Mouse (Mus musculus) spleen, adult 12 weeks (tissue): Measurements from ENCODE around the gene Gtf2b.

Experiments used
- DNase-seq: peaks from one replicate; pipeline ENCODE4 v3.0.0; 2022; ENCODE audit warnings: low spot score

Gene Gtf2b

DNA sequence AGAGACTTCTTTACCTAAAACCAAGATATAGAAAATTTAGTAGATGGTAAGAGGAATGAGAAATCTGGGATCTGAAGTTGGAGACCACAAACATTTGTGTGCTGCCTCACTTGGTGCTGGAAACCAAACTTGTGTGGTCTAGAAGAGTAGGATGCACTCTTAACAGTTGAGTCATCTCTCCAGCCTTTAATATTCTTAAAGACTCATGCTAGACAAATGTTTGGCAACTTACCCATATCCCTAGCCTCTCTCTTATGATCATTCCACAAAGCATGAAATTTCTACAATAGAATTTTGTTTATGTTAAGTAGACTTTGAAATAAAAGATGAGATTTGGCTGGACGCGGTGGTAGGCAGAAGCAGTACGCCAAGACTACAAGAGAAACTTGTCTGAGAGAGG is 52.7 kb downstream of the Gtf2b start:
- DNase-seq, result no peak

- DNase-seq, result no peak
These were observed 58.8 kb downstream of the Gtf2b start for GRCm38 (mm10) chr3:142823606-142824005.

DNA sequence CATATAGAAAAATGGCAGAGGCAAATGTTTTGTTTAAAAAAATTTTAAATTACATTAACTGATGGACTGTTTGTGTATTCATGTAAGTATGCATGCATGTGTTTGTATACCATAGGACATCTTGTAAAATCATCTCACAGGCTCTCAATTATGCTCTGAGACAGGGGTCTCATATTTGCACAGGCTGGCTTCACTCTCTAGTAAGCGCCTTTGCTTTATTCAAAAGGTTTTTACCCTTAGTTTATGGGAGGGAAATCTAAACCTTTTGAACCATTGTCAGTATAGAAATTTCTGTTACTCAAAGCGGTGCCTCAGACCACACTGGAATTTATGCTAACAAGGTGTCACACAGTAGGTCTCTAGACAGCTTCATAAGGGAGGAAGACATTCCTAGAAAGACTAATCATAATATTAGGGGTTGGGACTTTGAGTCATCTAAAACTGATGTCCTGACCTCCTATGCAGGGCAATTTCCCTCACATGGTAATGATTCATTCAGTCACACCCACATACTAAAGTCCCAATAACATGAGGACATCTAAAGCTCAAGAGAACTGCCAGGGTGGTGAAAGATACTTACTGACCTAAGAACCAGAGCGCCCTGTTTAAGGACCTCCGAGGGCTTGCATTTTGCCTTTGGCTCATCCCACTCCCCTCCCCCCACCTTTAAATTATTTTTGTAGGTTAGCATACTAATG is 61.8 kb downstream of the Gtf2b start:
- no peak for DNase-seq

GRCm38 (mm10) chr3:142832910-142833309 is 68.1 kb downstream of the Gtf2b start:
- no peak for DNase-seq
